Mouse (Mus musculus): ENCODE measurements at regions not wholly inside any gene's neighbourhood (a gene's known extent, or its start where the extent isn't known, plus 50 kb on each side); places are given as distances from the start of the nearest gene placed in this dataset.

DNA sequence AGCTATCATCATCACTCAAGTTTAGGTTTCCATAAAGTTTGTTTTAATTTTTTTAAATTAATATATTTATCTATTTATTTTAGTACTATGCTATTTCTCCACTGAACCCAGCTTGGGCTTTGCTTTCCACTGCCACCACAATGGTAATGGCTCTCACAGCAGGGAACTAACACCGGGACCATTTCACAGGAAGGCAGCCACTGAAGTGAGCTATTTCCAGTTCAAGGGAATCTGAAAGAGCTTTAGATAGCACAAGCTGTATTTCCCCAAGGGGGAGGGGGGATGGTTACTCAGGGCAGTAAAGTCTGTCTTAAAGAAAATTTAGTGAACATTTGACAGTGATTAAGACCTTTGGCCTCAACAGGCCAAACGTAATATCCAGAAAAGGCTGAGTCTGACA lies 375.6 kb downstream of the Efhb start:
- TF ChIP-seq MAFK (IDR thresholded peaks at IDR 0.05; ENCODE audit: insufficient read depth, low read depth, low read length) (no peak), ZNF384 (IDR thresholded peaks at IDR 0.05; ENCODE audit: low read depth, low read length) (no peak)
